Mouse (Mus musculus): ENCODE data around the gene Fer1l4.

The Fer1l4 gene

GRCm38 (mm10) chr2:156052816-156053215 lies at the start of gene Fer1l4:
TSS of gene Fer1l4 (minus strand) at chr2:156052947.
- no peak for DNase-seq

- no peak for DNase-seq
These were observed 39.2 kb upstream of the Fer1l4 start for GRCm38 (mm10) chr2:156091926-156092325.

- no peak for DNase-seq
These were observed 37.1 kb upstream of the Fer1l4 start for GRCm38 (mm10) chr2:156089799-156090198.

- no peak for DNase-seq
These were observed 34.8 kb upstream of the Fer1l4 start for GRCm38 (mm10) chr2:156087391-156088110.

- no peak for DNase-seq
These were observed 31.8 kb upstream of the Fer1l4 start for GRCm38 (mm10) chr2:156084541-156084940.

- no peak for DNase-seq
These were observed 27.6 kb upstream of the Fer1l4 start for GRCm38 (mm10) chr2:156080391-156080790.

GRCm38 (mm10) chr2:156079674-156080073 lies 26.9 kb upstream of the Fer1l4 start:
- peak in 1 of 2 experiments; percentile 13 for DNase-seq

- no peak for DNase-seq
These were observed 26.4 kb upstream of the Fer1l4 start for GRCm38 (mm10) chr2:156079183-156079560.

- no peak for DNase-seq
These were observed 25.9 kb upstream of the Fer1l4 start for GRCm38 (mm10) chr2:156078421-156079182.

GRCm38 (mm10) chr2:156077461-156077860 lies 24.7 kb upstream of the Fer1l4 start:
- DNase-seq = peak in 1 of 2 experiments; percentile 12

GRCm38 (mm10) chr2:156073725-156074124 lies 21.0 kb upstream of the Fer1l4 start:
- DNase-seq = no peak

- DNase-seq = no peak
These were observed 18.5 kb upstream of the Fer1l4 start for GRCm38 (mm10) chr2:156071236-156071635.

- peak; percentile 13 to 24 for DNase-seq
These were observed 15.2 kb upstream of the Fer1l4 start for GRCm38 (mm10) chr2:156067916-156068315.

GRCm38 (mm10) chr2:156066126-156066525 lies 13.4 kb upstream of the Fer1l4 start:
- DNase-seq = peak in 1 of 2 experiments; percentile 23

GRCm38 (mm10) chr2:156065099-156066041 lies 12.6 kb upstream of the Fer1l4 start, which contains the start of gene Spag4:
TSS of gene Spag4 (plus strand) at chr2:156065175.
- peak; percentile 58 to 68 for DNase-seq

- DNase-seq = no peak
These were observed 4.8 kb downstream of the Fer1l4 start for GRCm38 (mm10) chr2:156047929-156048328.

GRCm38 (mm10) chr2:156042903-156043302 lies 9.8 kb downstream of the Fer1l4 start:
- DNase-seq = no peak

- DNase-seq = no peak
These were observed 13.4 kb downstream of the Fer1l4 start for GRCm38 (mm10) chr2:156039390-156039789.

GRCm38 (mm10) chr2:156025482-156025881 lies 27.3 kb downstream of the Fer1l4 start:
- DNase-seq = peak in 1 of 2 experiments; percentile 19

- DNase-seq = no peak
These were observed 31.0 kb downstream of the Fer1l4 start for GRCm38 (mm10) chr2:156021765-156022164.

GRCm38 (mm10) chr2:156021219-156021618 lies 31.5 kb downstream of the Fer1l4 start:
- no peak for DNase-seq

- DNase-seq = no peak
These were observed 34.6 kb downstream of the Fer1l4 start for GRCm38 (mm10) chr2:156018106-156018505.

All from kidney, adult 8-10 months (tissue).